Mouse (Mus musculus) heart, embryonic 10.5 days (tissue): ENCODE measurements around the gene Ky. TPM values are rescaled to one million over a fixed set of nuclear protein-coding genes. Genes with fewer than 3 reads are reported as not detected.

Experiments
- DNase-seq: peaks from one replicate; pipeline ENCODE4 v3.0.0-alpha.2; 2017; ENCODE audit warnings: low spot score
- H3K27ac ChIP-seq: fragments of 300-500 bp; sonication (generic); 2 replicates; pipeline ENCODE4 v1.5.1; 2016; ENCODE audit warnings: mild to moderate bottlenecking
- H3K27me3 ChIP-seq: fragments of 300-500 bp; sonication (generic); 2 replicates; pipeline ENCODE4 v1.6.1; 2016; ENCODE audit warnings: mild to moderate bottlenecking; ENCODE audit not compliant: poor library complexity, insufficient read depth, severe bottlenecking
- H3K36me3 ChIP-seq: fragments of 300-500 bp; sonication (generic); 2 replicates; pipeline ENCODE4 v1.6.1; 2016; ENCODE audit warnings: mild to moderate bottlenecking, moderate library complexity
- H3K4me1 ChIP-seq: fragments of 300-500 bp; sonication (generic); 2 replicates; pipeline ENCODE4 v1.6.1; 2016; ENCODE audit warnings: mild to moderate bottlenecking
- H3K4me3 ChIP-seq: fragments of 300-500 bp; sonication (generic); 2 replicates; pipeline ENCODE4 v1.5.1; 2016; ENCODE audit warnings: mild to moderate bottlenecking, moderate library complexity
- H3K9me3 ChIP-seq: fragments of 300-500 bp; sonication (generic); 2 replicates; pipeline ENCODE4 v1.6.1; 2016; ENCODE audit warnings: mild to moderate bottlenecking, moderate library complexity
- WGBS: fragments of 180-500 bp; shearing (Covaris S2); methylation state at CpG from one replicate; pipeline ENCODE4 v1.1.7; 2016; 5-methylcytosine and 5-hydroxymethylcytosine counted together
- polyA plus RNA-seq: library from polyadenylated mRNA; unstranded; fragments of >200 nt; fragmentation: Nextera tagmentation; extraction: Ambion mirVana; gene quantifications from 2 replicates; pipeline ENCODE4 v1.2.1, GENCODE M21; 2016

Ky gene
- 0.21 and 1.1 TPM in 2 replicates for polyA plus RNA-seq

- Histone ChIP-seq H3K4me3 (peak within 1 kb of the TSS; percentile 65), H3K4me1 (peaks cover 15% of the 10 kb centered on the region), H3K27me3 (peaks cover 70% of the 10 kb centered on the region), H3K9me3 (no peaks in the 10 kb centered on the region), H3K36me3 (no peaks in the 10 kb centered on the region), H3K27ac (peak within 1 kb of the TSS; percentile 48)
- no peak for DNase-seq
- 1% methylated on average over 55 of the region's 63 CpGs for WGBS
Measured at GRCm38 (mm10) chr9:102505700-102506585, at the start of gene Ky. Gene Ky (plus strand): TSS chr9:102505750.

- Histone ChIP-seq H3K36me3 (no peaks in the 10 kb centered on the region), H3K27ac (no peak overlapping the region), H3K4me3 (no peak overlapping the region), H3K4me1 (no peaks in the 10 kb centered on the region), H3K27me3 (peaks cover 19% of the 10 kb centered on the region), H3K9me3 (no peaks in the 10 kb centered on the region)
- peak; percentile 72 for DNase-seq
- WGBS, result 93% methylated on average over 10 of the region's 10 CpGs
Measured at GRCm38 (mm10) chr9:102462251-102462650, 43.3 kb upstream of the Ky start.

GRCm38 (mm10) chr9:102465044-102465443, 40.5 kb upstream of the Ky start:
- 83% methylated on average over 3 of the region's 3 CpGs for WGBS
- no peaks in the 10 kb centered on the region for H3K9me3 ChIP-seq
- no peaks in the 10 kb centered on the region for H3K4me1 ChIP-seq
- peaks cover 12% of the 10 kb centered on the region; the same call in 1 of the 2 replicates for H3K27me3 ChIP-seq
- H3K36me3 ChIP-seq, result no peaks in the 10 kb centered on the region
- no peak for DNase-seq
- no peak overlapping the region for H3K27ac ChIP-seq
- no peak overlapping the region for H3K4me3 ChIP-seq

- 68% methylated on average over 5 of the region's 5 CpGs for WGBS
- no peaks in the 10 kb centered on the region for H3K9me3 ChIP-seq
- peaks cover 12% of the 10 kb centered on the region; the same call in 1 of the 2 replicates for H3K27me3 ChIP-seq
Measured at GRCm38 (mm10) chr9:102465726-102466125, 39.8 kb upstream of the Ky start.

GRCm38 (mm10) chr9:102470076-102470819, 35.3 kb upstream of the Ky start:
- Histone ChIP-seq H3K4me1 (no peaks in the 10 kb centered on the region), H3K36me3 (no peaks in the 10 kb centered on the region), H3K27me3 (no peaks in the 10 kb centered on the region), H3K9me3 (no peaks in the 10 kb centered on the region), H3K27ac (no peak overlapping the region), H3K4me3 (no peak overlapping the region)
- WGBS, result 90% methylated on average over 2 of the region's 2 CpGs
- DNase-seq, result no peak

More at GRCm38 (mm10) chr9:102465726-102466125, 39.8 kb upstream of the Ky start:
- DNase-seq, result no peak
- no peak overlapping the region for H3K27ac ChIP-seq
- H3K4me3 ChIP-seq, result no peak overlapping the region
- H3K4me1 ChIP-seq, result no peaks in the 10 kb centered on the region
- no peaks in the 10 kb centered on the region for H3K36me3 ChIP-seq

GRCm38 (mm10) chr9:102477767-102478450, 27.6 kb upstream of the Ky start:
- 77% methylated on average over 6 of the region's 6 CpGs for WGBS
- peak; percentile 51 for DNase-seq
- no peaks in the 10 kb centered on the region for H3K27me3 ChIP-seq
- no peak overlapping the region for H3K27ac ChIP-seq
- no peaks in the 10 kb centered on the region for H3K9me3 ChIP-seq
- no peaks in the 10 kb centered on the region for H3K36me3 ChIP-seq
- H3K4me1 ChIP-seq, result no peaks in the 10 kb centered on the region
- H3K4me3 ChIP-seq, result no peak overlapping the region

- no peaks in the 10 kb centered on the region for H3K36me3 ChIP-seq
- no peak overlapping the region for H3K27ac ChIP-seq
- WGBS, result 88% methylated on average over 3 of the region's 3 CpGs
- H3K27me3 ChIP-seq, result no peaks in the 10 kb centered on the region
- H3K4me1 ChIP-seq, result no peaks in the 10 kb centered on the region
- H3K4me3 ChIP-seq, result no peak overlapping the region
- DNase-seq, result peak; percentile 52
- H3K9me3 ChIP-seq, result no peaks in the 10 kb centered on the region
Measured at GRCm38 (mm10) chr9:102478451-102478835, 27.1 kb upstream of the Ky start.

GRCm38 (mm10) chr9:102479022-102479421, 26.5 kb upstream of the Ky start:
- WGBS, result 48% methylated on average over 9 of the region's 9 CpGs
- Histone ChIP-seq H3K4me3 (no peak overlapping the region), H3K36me3 (no peaks in the 10 kb centered on the region), H3K9me3 (no peaks in the 10 kb centered on the region), H3K27me3 (no peaks in the 10 kb centered on the region), H3K4me1 (no peaks in the 10 kb centered on the region), H3K27ac (no peak overlapping the region)
- peak; percentile 62 for DNase-seq

GRCm38 (mm10) chr9:102492031-102492795, 13.3 kb upstream of the Ky start:
- 29% methylated on average over 12 of the region's 12 CpGs for WGBS
- Histone ChIP-seq H3K4me3 (no peak overlapping the region), H3K4me1 (peaks cover 17% of the 10 kb centered on the region), H3K27me3 (peaks cover 57% of the 10 kb centered on the region), H3K9me3 (no peaks in the 10 kb centered on the region), H3K36me3 (no peaks in the 10 kb centered on the region), H3K27ac (no peak overlapping the region)
- DNase-seq, result no peak

GRCm38 (mm10) chr9:102493044-102493443, 12.5 kb upstream of the Ky start:
- H3K4me3 ChIP-seq, result no peak overlapping the region
- no peak overlapping the region for H3K27ac ChIP-seq
- peaks cover 26% of the 10 kb centered on the region for H3K4me1 ChIP-seq
- WGBS, result 25% methylated on average over 4 of the region's 4 CpGs
- no peaks in the 10 kb centered on the region for H3K9me3 ChIP-seq
- no peak for DNase-seq
- H3K27me3 ChIP-seq, result peaks cover 57% of the 10 kb centered on the region
- H3K36me3 ChIP-seq, result no peaks in the 10 kb centered on the region

GRCm38 (mm10) chr9:102493916-102494315, 11.6 kb upstream of the Ky start:
- H3K4me1 ChIP-seq, result peaks cover 28% of the 10 kb centered on the region
- no peaks in the 10 kb centered on the region for H3K9me3 ChIP-seq
- no peak overlapping the region for H3K4me3 ChIP-seq
- peaks cover 57% of the 10 kb centered on the region for H3K27me3 ChIP-seq
- no peak overlapping the region for H3K27ac ChIP-seq
- no peaks in the 10 kb centered on the region for H3K36me3 ChIP-seq
- DNase-seq, result no peak
- WGBS, result 89% methylated on average over 2 of the region's 2 CpGs

GRCm38 (mm10) chr9:102494454-102494853, 11.1 kb upstream of the Ky start:
- Histone ChIP-seq H3K36me3 (no peaks in the 10 kb centered on the region), H3K4me1 (peaks cover 28% of the 10 kb centered on the region), H3K4me3 (no peak overlapping the region), H3K27ac (no peak overlapping the region), H3K9me3 (no peaks in the 10 kb centered on the region), H3K27me3 (peaks cover 57% of the 10 kb centered on the region)
- 66% methylated on average over 9 of the region's 9 CpGs for WGBS
- no peak for DNase-seq
